Mouse (Mus musculus): ENCODE data around the gene Bbs7. TPM values are rescaled to one million over a fixed set of nuclear protein-coding genes. Genes with fewer than 3 reads are reported as not detected.

Bbs7 gene
- polyA plus RNA-seq, 1 experiment from 2014 or later: 21.6 TPM

Other genes with a start within 250 kb of the Bbs7 start
- gene Anxa5, start 137.6 kb downstream of the Bbs7 start, polyA plus RNA-seq (2014; fragmentation: Nextera tagmentation; extraction: Ambion mirVana): 19.8 and 49.1 TPM in 2 replicates
- gene 1810062G17Rik, start 137.5 kb downstream of the Bbs7 start, polyA plus RNA-seq (2014; fragmentation: Nextera tagmentation; extraction: Ambion mirVana): 0.24 TPM in 1 of 2 replicates, not detected in the other
- 0.21 and 0.27 TPM in 2 replicates for gene Gm11549, start 91.7 kb downstream of the Bbs7 start, polyA plus RNA-seq (2014; fragmentation: Nextera tagmentation; extraction: Ambion mirVana)
- 83.2 and 85.5 TPM in 2 replicates for gene Exosc9, start 60.9 kb downstream of the Bbs7 start, polyA plus RNA-seq (2014; fragmentation: Nextera tagmentation; extraction: Ambion mirVana)
- gene Ccna2, start 41.3 kb downstream of the Bbs7 start, polyA plus RNA-seq (2014; fragmentation: Nextera tagmentation; extraction: Ambion mirVana): 24.7 and 55.1 TPM in 2 replicates
- gene Trpc3, start 76.7 kb upstream of the Bbs7 start, polyA plus RNA-seq (2014; fragmentation: Nextera tagmentation; extraction: Ambion mirVana): 7.8 and 8.4 TPM in 2 replicates
- 83.2 and 107 TPM in 2 replicates for gene 4932438A13Rik, start 249.6 kb upstream of the Bbs7 start, polyA plus RNA-seq (2014; fragmentation: Nextera tagmentation; extraction: Ambion mirVana)

Data from midbrain, embryonic 14.5 days (tissue).